ENCODE assay signal across 18 mouse cellular contexts in genomic region chr5:124518648-124519047, GRCm38 (mm10). TPM values are rescaled to one million over a fixed set of nuclear protein-coding genes. Genes with fewer than 3 reads are reported as not detected.
DNase-seq lines count a peak whose midpoint lies in the region; TF ChIP-seq lines count a peak whose summit lies in the region.
"Had no signal": no experiment of that assay in that cellular context is flagged by ENCODE, and none has a peak within 500 bp of the region (broad histone marks: within the 10 kb centered on the region; RNA-seq: fewer than 3 reads in every experiment).

No protein-coding gene starts in this region.

- no peak overlapping the region for H3K4me3 ChIP-seq in cortical plate, adult 2 months (ENCODE audit: insufficient read depth, low read length)
- H3K4me3 ChIP-seq: embryonic facial prominence, embryonic 12.5 days; heart, embryonic 15.5 days; hindbrain, embryonic 13.5 days; midbrain, embryonic 10.5 days had no signal

- H3K27ac ChIP-seq in cortical plate, adult 2 months (ENCODE audit: insufficient read depth, low read length), result peak overlapping the region; percentile 78
- H3K27ac ChIP-seq: embryonic facial prominence, embryonic 12.5 days; heart, embryonic 15.5 days; hindbrain, embryonic 13.5 days; liver, embryonic 14.5 days; midbrain, embryonic 10.5 days had no signal

- peak; percentile 29; the same call in 1 of the 2 replicates for TF ChIP-seq CTCF in cortical plate, adult 2 months (IDR thresholded peaks at IDR 0.05; ENCODE audit: extremely low read depth, insufficient read depth, low read length)

- TF ChIP-seq POLR2A in cortical plate, adult 2 months (IDR thresholded peaks at IDR 0.05; ENCODE audit: extremely low read depth, insufficient read depth, low read length), result no peak

- peak; percentile 51 to 76 for DNase-seq in frontal cortex, postnatal 10 days (ENCODE audit: low spot score in 2 of 2)
- DNase-seq in layer of hippocampus, postnatal 36 days, result peak; percentile 84 to 86
- DNase-seq in right cerebral cortex, adult 2 months (ENCODE audit: low spot score in 2 of 2), result peak; percentile 80 to 81
- DNase-seq in cerebellum, adult 8-10 months, result no peak
- no peak for DNase-seq in thymus, postnatal 0 days (ENCODE audit: low spot score)
- no peak for DNase-seq in thymus, postnatal 36 days
- DNase-seq: adrenal gland, postnatal 25 days; cerebellum, postnatal 14 days; gastrocnemius, postnatal 10 days; kidney, adult 8-10 months; lung, postnatal 10 days; thymus, adult 18-20 months had no signal

- peaks cover 4% of the 10 kb centered on the region for H3K4me1 ChIP-seq in cortical plate, adult 2 months (ENCODE audit: control insufficient read depth, insufficient read depth, low read length)
- H3K4me1 ChIP-seq: embryonic facial prominence, embryonic 12.5 days; heart, embryonic 15.5 days had no signal

RNA-seq across cellular contexts. Expression of gene Rilpl1, which starts 12.5 kb away (rescaled TPM):
- 55.4 and 56.5 TPM in 2 replicates for polyA plus RNA-seq in cortical plate, adult 2 months (2012; rRNA removed)
- 10 to 100 TPM; 68.7 to 72.1 TPM for total RNA-seq in layer of hippocampus, postnatal 36 days (2021)
- polyA plus RNA-seq in thymus, postnatal 0 days (2015; fragmentation: Nextera tagmentation; extraction: Ambion mirVana), result 4.6 and 4.8 TPM in 2 replicates

RNA-seq across cellular contexts. Expression of gene Tmed2, which starts 21.8 kb away (rescaled TPM):
- 110 and 121 TPM in 2 replicates for polyA plus RNA-seq in cortical plate, adult 2 months (2012; rRNA removed)
- total RNA-seq in layer of hippocampus, postnatal 36 days (2021), result 100 to 1,000 TPM; 102 to 106 TPM
- 489 and 490 TPM in 2 replicates for polyA plus RNA-seq in thymus, postnatal 0 days (2015; fragmentation: Nextera tagmentation; extraction: Ambion mirVana)

RNA-seq across cellular contexts. Expression of gene Ddx55, which starts 34.0 kb away (rescaled TPM):
- polyA plus RNA-seq in cortical plate, adult 2 months (2012; rRNA removed), result 40.3 and 42.4 TPM in 2 replicates
- 10 to 100 TPM; 23.3 to 28.3 TPM for total RNA-seq in layer of hippocampus, postnatal 36 days (2021)
- 16.5 and 19.7 TPM in 2 replicates for polyA plus RNA-seq in thymus, postnatal 0 days (2015; fragmentation: Nextera tagmentation; extraction: Ambion mirVana)

RNA-seq across cellular contexts. Expression of gene Snrnp35, which starts 35.7 kb away (rescaled TPM):
- 11.5 TPM in 2 replicates for polyA plus RNA-seq in cortical plate, adult 2 months (2012; rRNA removed)
- 10 to 100 TPM; 27.4 to 31.7 TPM for total RNA-seq in layer of hippocampus, postnatal 36 days (2021)
- polyA plus RNA-seq in thymus, postnatal 0 days (2015; fragmentation: Nextera tagmentation; extraction: Ambion mirVana), result 17.5 and 17.8 TPM in 2 replicates

RNA-seq across cellular contexts. Expression of gene Rilpl2, which starts 40.5 kb away (rescaled TPM):
- polyA plus RNA-seq in cortical plate, adult 2 months (2012; rRNA removed), result 26.9 and 27.1 TPM in 2 replicates
- total RNA-seq in layer of hippocampus, postnatal 36 days (2021), result 10 to 100 TPM; 19.8 to 20.6 TPM
- 39.5 and 40.2 TPM in 2 replicates for polyA plus RNA-seq in thymus, postnatal 0 days (2015; fragmentation: Nextera tagmentation; extraction: Ambion mirVana)

Comparison
In these comparisons a context has a peak if more than half of its experiments do, and no peak if none do; other contexts are left out.
1. DNase-seq: peak in frontal cortex, postnatal 10 days (2 of 2), layer of hippocampus, postnatal 36 days (2 of 2) and right cerebral cortex, adult 2 months (2 of 2); none in cerebellum, adult 8-10 months (single experiment), thymus, postnatal 0 days (single experiment) and thymus, postnatal 36 days (0 of 2).